Mouse (Mus musculus): ENCODE results near the gene Wdr11. TPM values are rescaled to one million over a fixed set of nuclear protein-coding genes. Genes with fewer than 3 reads are reported as not detected.

The Wdr11 gene
- total RNA-seq (2021), result 10 to 100 TPM; 35.3 to 41.6 TPM
- 8.7 and 11.0 TPM in 2 replicates for polyA plus RNA-seq (2012; rRNA removed)
- long read RNA-seq, full-length matches to known transcripts, result 16 of 25 reads
- long read RNA-seq, partial matches to known transcripts, result 4 of 25 reads
- long read RNA-seq, other reads (novel, unspliced or antisense), result 5 of 25 reads

DNA sequence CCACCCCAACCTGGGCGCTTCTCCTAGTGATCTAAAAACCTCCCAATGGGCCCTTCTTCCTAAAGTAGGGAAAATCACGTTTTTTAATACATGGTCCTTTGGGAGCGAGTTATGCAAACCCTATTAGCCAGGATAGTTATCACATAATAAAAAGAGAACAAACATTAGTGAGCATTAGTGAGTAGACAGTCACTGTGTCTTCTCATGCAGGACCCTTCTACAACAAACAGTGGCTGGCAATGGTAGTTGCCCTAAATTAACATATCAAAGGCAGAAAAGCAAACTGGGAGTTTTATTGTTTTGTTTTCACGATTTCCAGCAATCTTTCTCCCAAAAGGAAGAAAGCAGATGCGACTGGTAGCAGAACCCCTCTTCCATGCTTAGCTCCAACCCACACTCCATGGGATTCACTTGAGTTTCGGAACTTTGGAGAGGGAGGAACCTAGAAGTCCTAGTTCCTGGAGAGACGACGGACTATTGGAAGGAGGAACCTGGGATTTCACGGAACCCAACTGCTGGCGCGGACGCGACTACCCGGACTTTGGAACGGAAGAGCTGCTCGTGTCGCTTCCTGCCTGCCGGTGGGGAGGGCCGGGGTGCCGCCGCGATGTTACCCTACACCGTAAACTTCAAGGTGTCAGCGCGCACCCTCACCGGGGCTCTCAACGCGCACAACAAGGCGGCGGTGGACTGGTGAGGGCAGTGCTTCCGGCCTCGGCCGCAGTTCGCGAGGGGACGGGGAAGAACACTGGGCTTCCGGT is at the start of gene Wdr11:
TSS of gene Wdr11 (plus strand) at position 493 of the 761 bp plus-strand sequence.
- peak; percentile 87 for DNase-seq

DNA sequence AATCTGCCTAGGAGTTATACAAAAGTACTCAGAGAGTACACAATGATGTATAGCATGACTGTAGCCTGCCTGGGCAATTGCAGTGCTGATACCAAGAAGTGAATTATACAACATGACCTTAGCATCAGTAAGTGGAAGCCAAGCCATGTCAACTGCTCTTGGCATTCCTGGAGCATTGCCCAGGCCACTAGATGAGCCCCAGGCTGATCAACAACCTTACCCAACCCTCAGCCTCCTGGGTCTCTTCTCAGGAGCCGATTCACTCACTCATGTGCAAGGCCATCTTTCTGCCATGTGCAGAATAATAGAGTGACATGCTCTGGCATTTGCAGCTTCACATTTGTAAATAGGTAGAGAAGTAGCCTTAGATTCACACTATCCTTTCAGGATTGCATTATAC is 24.1 kb upstream of the Wdr11 start:
- DNase-seq, result peak; percentile 31

DNA sequence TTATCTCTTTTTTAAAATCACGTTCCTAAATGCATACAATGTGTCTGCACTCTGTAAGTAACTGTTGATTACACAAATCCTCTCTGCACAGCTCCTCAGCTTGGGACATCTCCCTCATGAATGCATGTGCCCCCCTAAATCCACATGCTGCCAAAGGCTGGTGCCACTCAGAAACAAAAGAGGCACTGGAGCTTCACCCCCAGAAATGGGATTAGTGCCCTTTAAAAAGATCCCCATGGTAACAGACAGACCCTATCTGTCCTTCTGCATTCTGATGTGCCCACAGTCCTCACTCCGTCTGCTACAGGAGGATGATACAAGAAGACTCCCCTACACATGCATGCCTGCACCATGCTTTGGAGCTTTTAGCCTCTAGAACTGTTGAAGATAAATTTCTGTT is 23.3 kb upstream of the Wdr11 start:
- DNase-seq, result no peak

DNA sequence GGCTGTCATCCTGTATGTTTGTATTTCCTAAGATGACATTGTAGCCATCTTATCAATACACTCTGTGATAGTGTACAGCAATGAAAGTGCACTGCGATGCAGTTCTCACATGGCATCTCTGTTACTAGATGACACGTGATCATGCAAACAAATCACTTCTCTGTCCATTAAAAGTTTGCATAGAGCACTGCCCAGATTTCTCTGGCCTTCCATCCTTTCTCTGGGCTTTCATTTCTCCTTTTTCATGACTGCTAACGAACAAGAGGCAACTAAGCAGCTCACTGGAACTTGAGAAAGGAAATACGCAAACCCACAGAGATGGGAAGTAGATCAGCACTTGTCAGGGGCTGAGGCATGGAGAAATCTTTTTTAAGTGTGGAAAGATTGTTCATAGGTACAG is 17.2 kb upstream of the Wdr11 start:
- no peak for DNase-seq

DNA sequence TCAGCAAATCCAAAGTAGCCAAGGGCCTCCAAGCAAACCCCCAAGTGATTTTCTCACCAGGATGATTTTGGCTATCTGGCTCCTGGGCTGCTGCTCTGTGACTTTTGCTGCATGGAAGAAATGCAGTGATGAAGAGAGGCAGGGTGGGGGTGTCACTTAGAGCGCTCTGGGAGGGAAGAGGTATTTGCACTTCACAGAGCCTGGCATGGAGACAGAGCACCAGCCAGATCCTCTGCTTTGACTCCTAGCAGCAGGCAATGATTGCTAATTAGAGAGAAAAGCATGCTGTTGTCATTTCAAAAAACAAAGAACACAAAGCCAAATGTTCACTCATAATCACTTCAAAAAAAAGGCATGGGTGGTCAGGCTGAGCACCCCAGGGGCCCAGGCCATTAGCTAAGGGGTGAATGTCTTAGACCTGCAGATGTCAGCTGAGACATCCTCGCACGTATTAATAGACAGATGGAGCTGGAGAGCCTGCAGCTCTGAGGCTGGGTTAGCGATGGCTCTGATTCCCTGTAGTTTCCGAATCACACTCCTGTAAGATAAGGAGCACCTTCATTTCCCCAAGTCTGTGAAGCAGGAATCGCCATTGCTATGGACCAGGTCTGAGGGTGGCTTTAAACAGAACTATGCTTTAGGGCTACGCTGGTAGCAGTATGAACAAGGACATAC is 16.4 kb upstream of the Wdr11 start:
- no peak for DNase-seq

DNA sequence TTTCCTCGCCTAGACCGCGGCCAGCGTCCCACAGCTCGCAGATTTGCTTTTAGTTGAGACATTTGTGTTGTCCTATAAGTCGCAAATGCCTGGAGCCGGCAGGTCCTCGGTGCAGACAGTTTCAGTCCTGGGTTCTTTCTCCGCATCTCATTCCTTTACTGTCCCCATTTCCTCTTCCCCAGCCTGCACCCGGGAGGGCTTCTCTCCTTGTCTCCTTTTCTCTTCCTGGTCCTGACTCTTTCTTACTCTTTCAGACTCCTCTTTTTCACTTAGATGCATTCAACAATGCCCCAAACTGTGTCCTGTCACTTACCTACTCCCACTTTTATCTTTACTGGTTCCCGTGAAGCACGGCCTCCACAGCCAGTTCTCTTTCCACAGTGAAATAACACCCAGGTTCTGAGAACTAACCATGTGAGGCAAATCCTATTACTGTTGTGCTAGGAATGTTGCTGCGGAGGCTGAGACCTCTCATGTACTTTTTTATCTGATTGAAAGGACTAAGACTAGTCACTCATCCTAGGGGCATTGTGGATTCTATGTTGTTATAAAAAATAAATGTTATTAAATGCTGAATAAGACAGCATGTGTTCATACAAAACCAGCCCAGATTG is 576 bp downstream of the Wdr11 start:
- no peak for DNase-seq

DNA sequence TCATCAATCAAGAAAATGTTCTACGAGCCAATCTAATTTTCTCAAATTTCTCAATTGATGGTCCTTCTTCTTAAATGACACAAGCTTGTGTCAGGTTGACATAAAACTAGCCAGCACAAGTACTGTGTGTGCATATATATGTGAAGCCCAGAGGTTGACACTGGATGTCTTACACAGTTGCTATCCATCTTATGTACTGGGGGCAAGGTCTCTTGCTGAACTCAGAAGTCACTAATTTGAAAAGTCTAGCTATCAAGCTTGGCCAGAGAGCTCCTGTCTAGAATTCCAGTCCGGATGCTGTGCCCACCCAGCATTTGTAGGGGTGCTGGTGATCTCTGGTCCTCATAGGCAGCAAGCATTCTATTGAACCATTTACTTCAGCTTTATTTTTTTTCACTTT is 5.5 kb downstream of the Wdr11 start:
- no peak for DNase-seq

DNA sequence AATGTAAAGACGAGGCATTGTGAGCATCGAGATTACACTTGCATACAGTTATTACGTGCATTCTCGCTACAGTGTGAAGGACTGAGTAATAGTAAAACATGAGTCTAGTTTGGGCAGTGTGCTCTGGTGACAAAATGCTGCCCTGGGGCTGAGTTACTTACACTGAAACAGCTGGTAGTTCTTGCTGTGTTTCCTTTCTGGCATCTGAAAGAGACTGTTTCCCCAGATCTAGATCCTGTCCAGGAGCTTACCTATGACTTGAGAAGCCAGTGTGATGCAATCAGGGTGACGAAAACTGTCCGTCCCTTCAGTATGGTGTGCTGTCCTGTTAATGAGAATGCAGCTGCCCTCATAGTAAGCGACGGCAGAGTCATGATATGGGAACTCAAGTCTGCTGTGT is 14.6 kb downstream of the Wdr11 start:
- DNase-seq, result no peak

DNA sequence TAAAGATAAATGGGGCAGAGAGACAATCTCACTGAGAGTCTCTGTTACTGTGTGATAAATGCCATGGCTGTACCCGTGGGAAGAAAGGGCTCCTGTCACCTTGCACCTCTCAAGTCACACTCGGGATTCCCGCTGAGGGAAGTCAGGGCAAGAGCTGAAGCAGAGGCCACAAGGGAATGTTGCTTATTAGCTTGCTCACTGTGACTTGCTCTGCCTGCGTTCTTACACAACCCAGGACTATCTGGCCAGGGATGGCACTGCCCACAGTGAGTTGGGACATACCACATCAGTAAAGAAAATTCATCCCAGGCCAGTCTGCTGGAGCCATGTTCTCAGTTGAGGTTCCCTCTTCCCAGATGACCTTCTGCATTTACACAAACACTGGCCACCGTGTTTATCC is 29.5 kb downstream of the Wdr11 start:
- DNase-seq, result peak; percentile 38

DNA sequence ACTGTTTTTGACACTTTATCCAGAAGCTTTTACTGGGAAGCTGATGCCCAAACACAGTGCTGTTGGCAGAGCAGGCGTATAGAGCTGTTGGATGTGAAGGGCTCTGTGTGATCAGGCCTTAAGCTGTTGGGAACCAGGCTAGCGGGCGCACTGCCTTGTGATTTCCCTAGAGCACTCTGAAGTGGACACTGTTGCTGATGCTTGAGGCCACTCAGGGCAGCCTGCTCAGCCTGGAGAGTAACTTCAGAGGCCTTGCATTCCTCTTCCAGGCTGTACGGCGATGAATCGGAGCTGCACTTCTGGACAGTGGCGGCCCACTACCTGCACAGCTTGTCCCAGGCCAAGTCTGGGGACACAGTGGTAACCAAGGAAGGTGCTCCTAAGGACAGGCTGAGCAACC is 38.7 kb downstream of the Wdr11 start:
- no peak for DNase-seq

DNA sequence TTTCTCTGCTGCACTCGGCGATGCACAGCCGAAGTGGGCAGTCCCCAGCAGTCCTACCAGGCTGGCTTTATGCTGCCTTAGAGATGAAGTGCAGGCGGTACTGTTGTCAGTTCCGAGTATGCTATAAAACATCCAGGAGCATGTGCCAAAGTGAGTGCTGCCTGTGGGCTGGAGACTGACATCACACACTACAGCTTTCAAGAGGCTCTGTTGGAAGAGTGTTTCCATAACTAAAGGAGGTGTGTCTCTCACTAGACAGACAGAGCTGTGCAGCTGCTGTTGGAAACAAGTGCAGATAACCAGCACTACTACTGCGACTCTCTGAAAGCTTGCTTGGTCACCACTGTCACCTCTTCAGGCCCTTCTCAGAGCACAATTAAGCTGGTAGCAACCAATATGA is 39.8 kb downstream of the Wdr11 start:
- no peak for DNase-seq

DNA sequence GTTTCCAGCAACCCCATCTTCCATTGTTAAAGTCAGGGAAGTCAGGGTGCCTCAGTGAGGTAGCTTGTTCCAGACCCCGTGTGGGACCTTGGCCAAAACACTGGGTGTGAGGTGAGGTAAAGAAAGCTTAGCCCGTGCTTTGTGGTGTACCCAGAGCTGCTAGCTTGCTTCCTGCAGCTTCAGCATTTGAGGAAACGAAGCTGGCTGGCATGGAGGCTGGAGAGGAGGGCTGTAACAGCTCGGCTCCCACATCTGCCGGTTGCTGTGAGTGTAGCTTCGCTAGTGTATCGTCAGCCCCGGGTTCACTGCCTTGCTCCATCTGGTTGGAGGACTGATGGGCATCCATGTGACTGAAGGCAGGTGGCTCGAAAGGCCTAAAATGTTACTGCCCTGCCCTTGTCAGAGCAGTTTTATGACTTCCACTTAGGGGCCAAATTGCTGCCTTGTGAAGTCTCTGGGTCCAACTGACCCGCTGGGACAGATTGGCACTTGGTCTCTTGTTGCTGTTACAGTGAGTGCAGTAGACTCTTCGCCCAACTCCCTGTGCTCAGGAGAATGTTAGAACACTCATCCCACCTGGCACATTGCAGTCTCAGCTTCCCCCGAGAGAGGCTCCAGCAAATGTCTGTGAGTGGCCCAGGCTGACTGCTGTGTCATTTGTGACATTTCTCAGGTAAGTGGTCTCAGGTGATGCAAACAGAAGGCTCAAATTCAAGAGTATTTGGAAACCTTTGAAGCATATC is 44.4 kb downstream of the Wdr11 start:
- DNase-seq, result no peak

DNA sequence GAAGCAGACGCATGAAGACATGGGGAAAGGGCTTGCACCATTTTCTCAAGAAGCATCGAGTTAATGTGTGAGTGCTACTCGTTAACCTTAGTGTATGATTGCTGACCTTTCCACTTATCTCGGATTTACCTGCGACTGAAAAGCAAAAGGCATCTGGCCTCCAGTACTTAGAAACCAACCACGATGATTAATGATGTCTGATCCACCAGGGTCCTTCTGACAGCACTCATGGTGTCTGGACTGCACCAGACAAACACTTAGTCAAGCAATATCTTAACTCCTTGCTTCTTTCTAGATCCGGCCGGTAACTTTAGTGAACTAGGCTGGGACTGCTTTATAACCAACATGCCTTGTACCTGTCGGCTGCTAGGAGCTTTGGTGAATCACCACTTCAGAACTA is 45.3 kb downstream of the Wdr11 start:
- no peak for DNase-seq

DNA sequence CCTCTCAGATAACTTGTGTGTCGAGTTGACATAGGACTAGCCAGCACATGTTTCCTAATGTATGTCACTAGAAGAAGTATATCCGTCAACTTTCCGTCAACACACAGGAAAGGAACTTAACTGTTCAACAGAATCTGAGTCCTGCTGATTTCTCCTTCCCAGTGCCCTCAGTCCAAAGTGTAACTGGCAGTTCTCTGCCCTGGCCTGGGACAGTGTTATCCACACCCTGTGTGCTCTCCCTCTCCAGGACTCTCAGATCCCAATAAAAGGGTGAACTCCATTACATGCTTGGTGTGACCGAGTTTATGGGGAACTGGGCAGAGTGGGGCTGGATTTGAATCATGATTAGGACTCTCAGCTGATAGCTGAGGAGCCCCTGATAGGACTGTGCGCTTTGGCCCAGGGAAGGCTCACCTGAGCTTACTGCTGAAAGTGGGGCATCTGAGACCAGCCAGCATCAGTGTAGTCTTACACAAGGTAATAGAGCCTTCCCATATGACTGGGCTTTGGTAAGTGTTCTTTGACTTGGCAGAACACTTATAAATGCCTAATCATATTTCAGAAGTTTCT is 46.3 kb downstream of the Wdr11 start:
- no peak for DNase-seq

DNA sequence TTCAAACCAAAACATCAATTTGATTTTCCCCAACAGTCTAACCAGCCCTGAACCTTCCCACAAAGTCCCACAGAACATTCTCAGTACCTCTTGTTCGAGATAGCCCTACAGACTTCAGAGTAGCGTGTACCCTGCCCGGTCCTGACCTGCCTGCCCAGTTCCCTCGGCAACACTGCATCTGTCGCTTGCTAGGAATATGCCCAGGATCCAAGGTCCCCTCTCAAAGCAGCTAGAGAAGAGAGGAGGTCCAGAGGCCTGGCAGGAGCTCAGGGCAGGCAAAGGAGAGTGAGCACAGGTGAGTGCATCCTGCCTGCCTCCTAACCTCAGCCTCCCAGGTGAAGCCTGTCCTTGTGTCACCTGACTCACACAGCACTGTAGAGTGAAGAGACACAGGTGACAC is 47.3 kb downstream of the Wdr11 start:
- DNase-seq, result no peak

DNA sequence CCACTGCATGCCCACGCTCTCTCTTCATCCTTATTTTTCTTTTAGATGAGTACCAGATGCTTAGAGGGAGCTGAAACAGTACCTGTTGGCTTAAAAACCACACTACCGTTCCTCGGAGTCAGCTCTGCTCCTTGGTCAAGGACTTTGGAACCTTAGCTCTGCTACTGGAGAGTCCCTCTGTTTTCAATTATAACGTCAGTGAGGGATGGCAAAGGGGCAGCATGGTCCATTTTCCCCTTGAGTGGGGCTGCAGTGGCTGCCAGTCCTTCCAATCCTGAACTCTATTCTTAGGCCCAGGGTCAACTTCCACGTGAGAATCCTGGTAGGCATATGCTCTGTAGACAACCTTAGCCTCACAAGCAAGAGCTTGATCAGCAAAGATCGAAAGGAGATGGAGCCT is 48.2 kb downstream of the Wdr11 start:
- no peak for DNase-seq

DNA sequence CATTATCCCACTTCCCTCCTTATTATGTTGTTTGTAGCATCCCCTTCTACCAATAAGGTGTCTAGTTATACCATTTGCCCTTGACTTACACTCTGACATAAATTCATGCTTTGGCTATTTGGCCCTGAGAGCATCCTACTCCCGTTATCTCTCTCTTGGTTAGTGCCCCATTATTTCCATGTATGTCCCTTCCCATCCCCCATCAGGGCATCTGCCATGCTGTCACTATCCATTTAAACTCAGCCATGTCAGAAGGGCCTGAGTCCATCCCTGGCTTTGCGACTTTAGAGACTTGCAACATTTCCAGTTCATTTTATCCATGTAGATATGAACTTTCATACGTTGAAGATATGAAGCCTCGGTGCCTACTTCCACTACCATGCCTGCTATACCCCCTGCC is 51.6 kb downstream of the Wdr11 start:
- no peak for DNase-seq

DNA sequence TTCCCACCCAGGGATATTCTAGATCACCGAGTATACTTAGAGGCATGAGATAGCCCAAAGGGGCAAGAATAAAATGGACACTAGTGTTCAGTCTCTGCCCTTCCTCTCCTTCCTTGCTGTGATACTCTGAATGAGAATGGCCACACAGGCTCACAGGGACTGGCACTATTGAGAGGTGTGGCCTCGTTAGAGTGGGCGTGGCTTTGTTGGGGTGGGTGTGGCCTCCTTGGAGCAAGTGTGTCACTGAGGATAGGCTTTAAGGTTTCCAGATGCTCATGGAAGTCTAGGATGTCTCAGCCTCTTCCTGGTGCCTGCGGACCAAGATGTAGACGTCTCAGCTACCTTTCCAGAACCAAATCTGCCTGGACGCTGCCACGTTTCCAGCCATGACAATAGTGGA is 56.1 kb downstream of the Wdr11 start:
- DNase-seq, result no peak

DNA sequence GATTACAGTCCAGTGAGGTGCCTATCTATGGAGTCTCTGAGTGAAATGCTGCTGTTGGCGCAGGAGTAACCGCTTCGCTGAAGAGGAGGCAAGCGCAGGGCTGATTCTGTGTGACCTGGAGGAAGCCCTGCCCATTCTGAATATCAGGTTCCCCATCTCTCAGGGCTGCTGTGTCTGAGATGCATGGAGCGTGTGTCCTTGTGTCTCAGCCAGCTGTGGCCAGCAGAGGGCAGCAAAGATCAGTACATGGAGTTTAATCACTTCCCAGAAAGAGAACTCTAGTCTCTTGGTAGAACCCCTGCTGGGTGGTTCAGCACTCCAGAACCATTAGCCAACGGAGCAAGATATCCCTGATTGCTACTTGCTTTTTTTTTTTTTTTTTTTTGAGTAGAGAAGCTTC is 57.3 kb downstream of the Wdr11 start:
- DNase-seq, result peak; percentile 83

DNA sequence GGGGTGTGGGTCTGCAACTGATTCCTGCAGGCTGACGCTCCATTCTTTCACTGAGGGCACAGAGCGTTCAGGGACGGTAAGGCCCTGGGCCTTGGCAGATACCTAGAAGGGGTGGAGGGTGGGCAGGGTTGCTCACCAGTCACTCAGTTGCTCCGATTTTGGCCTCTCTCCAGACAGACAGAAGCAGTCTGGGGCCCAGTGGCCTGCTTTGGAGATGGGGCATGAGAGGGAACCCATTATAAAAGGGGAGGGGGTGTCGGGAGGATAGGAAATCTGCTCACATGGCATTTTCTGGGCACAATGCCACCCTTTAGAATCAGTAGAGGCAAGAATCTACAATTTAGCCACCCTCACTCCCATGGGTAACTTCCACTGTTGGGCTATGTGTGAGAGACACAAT is 59.1 kb downstream of the Wdr11 start:
- no peak for DNase-seq

DNA sequence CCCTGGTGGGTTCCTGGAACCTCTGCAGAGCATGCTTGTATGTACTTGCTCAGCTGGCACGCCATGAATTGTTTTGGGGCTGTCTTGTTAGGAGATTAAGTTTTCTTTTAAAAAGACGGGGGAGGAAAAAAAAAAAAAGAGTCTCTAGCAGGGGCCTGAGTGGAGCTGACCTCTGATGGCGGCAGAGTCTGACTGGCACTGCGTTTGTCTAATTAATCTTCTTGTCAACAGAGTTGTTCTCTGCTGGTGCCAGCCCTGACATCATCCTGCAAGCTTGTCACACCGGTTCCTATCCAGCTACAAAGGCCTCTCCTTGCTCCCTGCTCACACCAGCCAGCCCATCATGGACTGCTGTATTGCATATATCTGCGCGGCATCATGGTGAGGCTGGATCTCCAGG is 60.1 kb downstream of the Wdr11 start:
- no peak for DNase-seq

DNA sequence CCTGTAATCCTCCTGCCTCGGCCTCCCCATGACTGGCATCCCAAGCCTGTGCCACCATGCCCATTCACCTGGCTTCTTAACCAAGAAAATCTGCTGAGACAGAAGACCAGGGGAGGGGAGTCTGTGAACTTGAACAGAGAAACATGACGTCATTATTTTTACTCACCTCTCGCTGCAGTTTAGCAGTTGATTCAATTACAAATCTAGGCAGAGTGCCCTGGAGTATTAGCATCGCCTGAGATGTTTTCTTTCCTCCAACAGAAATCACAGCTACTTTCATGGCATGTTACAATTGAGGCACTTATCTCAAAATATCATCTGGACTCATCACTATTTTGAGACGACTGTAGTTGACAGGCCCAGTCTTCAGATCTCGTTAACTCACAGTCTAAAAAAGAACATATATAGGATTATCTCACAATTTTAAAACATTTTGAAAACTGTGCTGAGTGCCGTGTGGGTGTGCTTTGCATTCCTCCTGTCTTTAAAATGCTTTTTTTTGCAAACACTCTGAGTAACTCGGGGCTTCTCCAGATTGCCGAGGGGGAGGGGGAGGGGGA is 61.3 kb downstream of the Wdr11 start:
- DNase-seq, result no peak
